Mouse (Mus musculus) limb, embryonic 11.5 days (tissue): ENCODE measurements around the gene D5Ertd577e. TPM values are rescaled to one million over a fixed set of nuclear protein-coding genes. Genes with fewer than 3 reads are reported as not detected.
"Not testable (repeated sequence)": the region's sequence is repeated elsewhere in the genome, so short reads cannot be mapped to it uniquely, and the experiment has no call there.

Experiments used
- ATAC-seq: fragments of 200-750 bp; cut with Nextera tagmentation; 2 replicates; pipeline ENCODE4 v1.8.0; 2017; ENCODE audit warnings: low read depth; ENCODE audit not compliant: insufficient number of reproducible peaks, low FRiP score, low TSS enrichment
- DNase-seq: peaks from one replicate; pipeline ENCODE4 v3.0.0-alpha.2; 2015; ENCODE audit warnings: low spot score
- H3K27ac ChIP-seq: fragments of 300-500 bp; sonication (generic); replicated peaks from 2 replicates; pipeline ENCODE4 v1.5.1; 2014; ENCODE audit warnings: low read depth, mild to moderate bottlenecking, low read length
- H3K27me3 ChIP-seq: fragments of 300-500 bp; sonication (generic); 2 replicates; pipeline ENCODE4 v1.6.1; 2014; ENCODE audit warnings: mild to moderate bottlenecking, low read length, mixed read lengths; ENCODE audit not compliant: control insufficient read depth, insufficient read depth
- H3K36me3 ChIP-seq: fragments of 300-500 bp; sonication (generic); 2 replicates; pipeline ENCODE4 v1.6.1; 2014; ENCODE audit warnings: mild to moderate bottlenecking, low read length, moderate library complexity, mixed read lengths; ENCODE audit not compliant: control insufficient read depth, insufficient read depth
- H3K4me1 ChIP-seq: fragments of 300-500 bp; sonication (generic); 2 replicates; pipeline ENCODE4 v1.6.1; 2014; ENCODE audit warnings: low read length, mixed read lengths; ENCODE audit not compliant: control insufficient read depth, insufficient read depth
- H3K4me2 ChIP-seq: fragments of 300-500 bp; sonication (generic); 2 replicates; pipeline ENCODE4 v1.6.1; 2014; ENCODE audit warnings: low read depth, mild to moderate bottlenecking, moderate library complexity; ENCODE audit not compliant: severe bottlenecking
- H3K4me3 ChIP-seq: fragments of 300-500 bp; sonication (generic); 2 replicates; pipeline ENCODE4 v1.5.1; 2014; ENCODE audit warnings: low read depth, low read length
- H3K9ac ChIP-seq: fragments of 300-500 bp; sonication (generic); 2 replicates; pipeline ENCODE4 v1.6.1; 2014; ENCODE audit warnings: mild to moderate bottlenecking, low read length
- H3K9me3 ChIP-seq: fragments of 300-500 bp; sonication (generic); 2 replicates; pipeline ENCODE4 v1.6.1; 2016; ENCODE audit warnings: low read length; ENCODE audit not compliant: control insufficient read depth
- WGBS: fragments of 180-500 bp; shearing (Covaris S2); extraction: QIAGEN DNeasy Blood & Tissue Kit; methylation state at CpG from one replicate; pipeline ENCODE4 v1.1.7; 2014; 5-methylcytosine and 5-hydroxymethylcytosine counted together
- polyA plus RNA-seq: library from polyadenylated mRNA; unstranded; fragments of >200 nt; fragmentation: Nextera tagmentation; extraction: Ambion mirVana; gene quantifications from 2 replicates; pipeline ENCODE4 v1.2.1, GENCODE M21; 2014

The D5Ertd577e gene
- polyA plus RNA-seq, result not detected in 2 replicates

GRCm38 (mm10) chr5:95456506-95456905 lies at the start of gene D5Ertd577e:
TSS of gene D5Ertd577e (plus strand) at chr5:95456806.
- not testable (repeated sequence) for H3K9me3 ChIP-seq, H3K4me2 ChIP-seq, H3K4me3 ChIP-seq, H3K36me3 ChIP-seq, DNase-seq, H3K27ac ChIP-seq, H3K4me1 ChIP-seq, ATAC-seq, H3K9ac ChIP-seq, H3K27me3 ChIP-seq
- 59% methylated on average over 1 of the region's 1 CpGs for WGBS

GRCm38 (mm10) chr5:95510458-95510857 lies 53.9 kb downstream of the D5Ertd577e start, which contains the start of gene Gm3286:
TSS of gene Gm3286 (plus strand) at chr5:95510758.
- not testable (repeated sequence) for ATAC-seq, DNase-seq, H3K9me3 ChIP-seq, H3K4me3 ChIP-seq, H3K4me2 ChIP-seq, H3K36me3 ChIP-seq, H3K27ac ChIP-seq, H3K4me1 ChIP-seq, H3K9ac ChIP-seq, H3K27me3 ChIP-seq

Other genes starting within 250 kb of the D5Ertd577e start
- not detected in 2 replicates for gene Gm10424, start 184.0 kb upstream of the D5Ertd577e start, polyA plus RNA-seq
- not detected in 2 replicates for gene Gm3259, start 150.9 kb upstream of the D5Ertd577e start, polyA plus RNA-seq
- not detected in 2 replicates for gene Gm3286, start 54.0 kb downstream of the D5Ertd577e start, polyA plus RNA-seq
- gene Gm7971, start 138.1 kb downstream of the D5Ertd577e start, polyA plus RNA-seq, result not detected in 2 replicates